Mouse (Mus musculus) inflammation-experienced regulatory T-cells, adult 6 months (primary cell): ENCODE measurements around the gene Gm21190. TPM values are rescaled to one million over a fixed set of nuclear protein-coding genes. Genes with fewer than 3 reads are reported as not detected.
"Not testable (repeated sequence)": the region's sequence is repeated elsewhere in the genome, so short reads cannot be mapped to it uniquely, and the experiment has no call there.

Experiments used
- ATAC-seq: one replicate; pipeline ENCODE4 v1.8.0; 2017
- polyA plus RNA-seq, 3 experiments: library from polyadenylated mRNA; unstranded; fragments of 100-300 nt; shearing (Covaris generic); gene quantifications; one replicate each; pipeline ENCODE4 v1.2.1; 2017

The Gm21190 gene
- not detected for polyA plus RNA-seq

DNA sequence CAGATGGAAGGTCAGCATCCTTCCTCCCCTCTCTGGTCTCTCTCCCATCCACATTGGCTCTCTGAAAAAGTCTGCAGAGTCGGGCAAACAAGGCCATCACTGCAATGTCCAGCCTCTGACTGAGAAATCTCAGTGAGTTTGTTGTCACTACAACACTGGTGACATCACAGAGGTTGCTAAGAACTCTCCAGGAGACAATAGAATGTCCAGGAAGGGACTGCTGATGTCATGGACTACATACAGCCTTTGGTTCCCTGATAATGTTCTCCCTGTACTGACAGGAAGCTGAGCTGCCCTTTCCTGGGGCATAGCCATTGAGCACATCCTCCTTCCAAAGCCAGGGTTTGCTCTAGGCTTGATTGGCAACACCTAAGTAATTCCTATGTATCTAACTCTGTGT is at the start of gene Gm21190:
TSS of gene Gm21190 (minus strand) at position 101 of the 400 bp plus-strand sequence.
- not testable (repeated sequence) for ATAC-seq

DNA sequence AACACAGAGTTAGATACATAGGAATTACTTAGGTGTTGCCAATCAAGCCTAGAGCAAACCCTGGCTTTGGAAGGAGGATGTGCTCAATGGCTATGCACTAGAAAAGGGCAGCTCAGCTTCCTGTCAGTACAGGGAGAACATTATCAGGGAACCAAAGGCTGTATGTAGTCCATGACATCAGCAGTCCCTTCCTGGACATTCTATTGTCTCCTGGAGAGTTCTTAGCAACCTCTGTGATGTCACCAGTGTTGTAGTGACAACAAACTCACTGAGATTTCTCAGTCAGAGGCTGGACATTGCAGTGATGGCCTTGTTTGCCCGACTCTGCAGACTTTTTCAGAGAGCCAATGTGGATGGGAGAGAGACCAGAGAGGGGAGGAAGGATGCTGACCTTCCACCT is 48.0 kb upstream of the Gm21190 start, which contains the start of gene Gm21083:
TSS of gene Gm21083 (plus strand) at position 301 of the 400 bp plus-strand sequence.
- not testable (repeated sequence) for ATAC-seq

DNA sequence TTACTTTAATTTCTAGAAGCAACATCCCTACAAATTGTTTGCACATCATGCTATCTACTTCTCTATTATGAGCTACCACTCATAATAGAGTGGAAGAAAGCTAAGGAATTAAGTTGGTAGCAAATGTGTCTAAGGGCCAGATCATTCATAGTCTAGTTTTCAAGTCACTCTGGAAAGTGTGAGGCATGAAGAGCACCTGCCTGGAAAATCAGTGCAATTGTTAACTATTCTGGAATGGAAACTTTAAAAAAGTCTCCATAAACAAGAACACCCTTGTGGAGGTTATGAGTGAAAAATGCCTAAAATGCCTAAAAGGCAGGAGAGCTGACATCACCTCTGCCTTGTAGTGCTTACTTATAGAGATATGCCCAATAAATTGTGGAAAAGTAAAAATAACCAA is 44.7 kb upstream of the Gm21190 start:
- not testable (repeated sequence) for ATAC-seq

DNA sequence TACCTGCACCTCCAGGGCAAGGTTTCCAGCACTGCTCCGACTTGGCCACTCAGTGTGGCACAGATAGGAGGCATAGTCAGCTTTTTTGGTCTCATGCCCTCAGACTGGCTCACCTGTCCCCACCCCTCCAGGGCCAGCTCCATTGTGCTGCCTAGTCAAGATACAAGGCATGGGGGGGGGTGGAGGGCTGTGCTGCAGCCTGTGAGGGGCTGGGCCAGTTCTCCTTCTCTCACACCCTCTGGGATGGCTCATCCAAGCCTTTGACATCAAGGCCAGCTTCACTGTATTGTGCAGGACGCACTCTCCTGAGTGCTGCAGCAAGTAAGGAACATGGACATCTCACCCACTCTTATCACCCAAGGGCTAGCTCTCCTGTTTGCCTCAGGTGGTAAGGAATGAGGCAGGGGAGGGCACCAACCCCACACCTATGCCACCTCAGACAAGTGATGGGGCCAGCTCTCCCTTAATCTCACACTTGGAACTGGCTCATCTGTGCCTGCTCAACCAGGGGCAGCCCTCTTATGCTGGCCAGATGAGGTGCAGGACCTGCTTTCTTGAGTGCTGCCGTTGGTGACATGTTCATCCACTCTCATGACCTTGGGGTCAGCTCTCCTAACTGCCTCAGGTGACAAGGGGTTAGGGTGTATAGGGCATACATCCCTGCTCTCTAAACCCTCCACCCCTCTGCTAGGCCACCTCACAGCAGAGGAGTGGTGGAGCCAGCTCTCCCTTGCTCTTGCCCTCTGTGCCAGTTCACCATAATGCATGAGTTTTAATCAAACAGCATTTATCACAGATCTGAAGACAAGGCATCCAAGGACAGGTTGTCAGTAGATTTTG is 32.6 kb upstream of the Gm21190 start:
- ATAC-seq: not testable (repeated sequence)

DNA sequence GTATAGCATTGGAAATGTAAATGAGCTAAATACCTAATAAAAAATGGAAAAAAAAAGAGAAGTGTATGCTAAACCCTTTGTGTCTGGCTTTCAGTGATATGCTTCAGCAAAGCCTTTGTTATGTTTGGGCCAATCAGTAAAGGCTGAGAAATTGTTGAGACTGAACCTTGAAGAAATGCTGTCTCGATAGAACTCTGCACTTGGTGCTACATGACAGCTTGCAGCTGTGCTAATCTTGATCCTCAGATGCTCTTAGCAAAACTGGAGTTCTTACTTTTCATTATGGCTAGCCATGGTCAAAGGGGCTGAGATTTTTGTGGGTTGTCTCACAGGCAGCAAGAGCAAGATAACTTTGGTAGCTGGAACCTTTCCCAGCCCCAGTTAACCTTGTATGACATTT is 29.6 kb upstream of the Gm21190 start:
- ATAC-seq: not testable (repeated sequence)

DNA sequence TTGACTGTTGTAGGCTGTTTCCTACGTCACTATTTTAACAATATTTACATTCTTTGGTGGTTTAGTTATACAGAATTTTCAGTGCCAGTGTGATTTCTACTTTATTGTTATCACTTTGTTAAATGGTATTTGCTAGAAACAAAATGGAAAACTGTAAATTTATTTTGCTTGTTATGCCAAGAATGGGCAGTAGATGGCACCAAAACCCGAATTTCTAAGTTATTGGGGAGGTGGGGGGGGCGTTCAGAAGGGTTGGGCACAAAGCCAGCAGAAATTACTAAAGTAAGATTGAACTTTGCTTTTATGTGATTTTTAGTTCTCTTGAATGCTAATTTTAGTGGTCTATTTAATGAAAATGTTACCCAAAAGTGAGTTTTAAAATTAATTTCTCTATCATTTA is 20.6 kb upstream of the Gm21190 start:
- not testable (repeated sequence) for ATAC-seq

DNA sequence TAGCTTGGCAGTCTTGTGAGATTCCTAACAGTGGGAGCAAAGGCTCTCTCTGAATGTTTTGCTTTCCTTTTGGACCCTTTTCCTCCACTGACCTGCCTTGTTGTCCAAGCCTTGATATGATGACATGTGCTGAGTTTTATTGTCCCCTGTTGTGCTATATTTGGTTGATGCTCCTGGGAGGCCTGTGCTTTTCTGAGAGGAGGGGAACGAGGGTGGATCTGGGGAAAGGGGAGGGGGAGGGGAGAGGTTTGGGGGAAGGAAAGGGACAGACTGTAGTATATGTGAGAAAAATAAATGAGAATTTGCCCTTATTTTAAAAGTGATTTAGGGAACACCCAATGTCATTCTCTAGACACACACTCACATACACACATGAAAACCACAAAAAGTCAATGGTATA is 20.1 kb upstream of the Gm21190 start:
- ATAC-seq: not testable (repeated sequence)

DNA sequence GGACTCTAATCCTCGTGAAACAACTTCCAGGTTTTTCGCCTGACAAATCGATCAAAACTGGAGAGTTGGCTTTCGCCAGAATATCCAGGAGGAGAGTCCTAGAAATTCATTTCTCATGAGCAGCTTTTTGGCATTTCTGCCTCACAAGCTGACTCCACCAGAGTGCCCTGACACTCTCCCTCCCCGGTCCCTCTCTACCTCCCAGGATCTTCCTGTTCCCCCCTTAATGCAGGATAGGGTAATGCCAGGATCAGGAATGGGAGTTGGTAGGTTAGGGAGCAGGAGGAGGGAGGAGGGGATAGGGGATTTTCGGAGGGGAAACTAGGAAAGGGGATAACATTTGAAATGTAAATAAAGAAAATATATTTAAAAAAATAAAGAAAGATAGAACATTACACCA is 19.6 kb upstream of the Gm21190 start:
- ATAC-seq: not testable (repeated sequence)

DNA sequence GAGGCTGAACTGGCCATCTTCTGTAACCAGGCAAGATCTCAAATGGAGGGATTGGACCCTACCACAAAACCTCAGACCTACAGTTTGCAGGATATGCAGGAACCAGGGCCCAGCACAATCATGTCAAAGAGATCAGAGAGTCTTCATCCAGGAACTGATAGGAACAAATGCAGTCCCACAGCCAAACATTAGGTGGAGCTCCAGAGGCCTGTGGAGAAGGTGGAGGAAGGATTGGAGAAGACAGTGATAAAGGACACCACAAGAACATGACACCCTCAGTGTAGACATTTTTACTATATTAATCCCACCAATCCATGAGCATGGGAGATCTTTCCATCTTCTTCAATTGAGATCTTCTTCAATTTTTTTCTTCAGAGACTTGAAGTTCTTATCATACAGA is 6.6 kb downstream of the Gm21190 start:
- ATAC-seq: not testable (repeated sequence)

DNA sequence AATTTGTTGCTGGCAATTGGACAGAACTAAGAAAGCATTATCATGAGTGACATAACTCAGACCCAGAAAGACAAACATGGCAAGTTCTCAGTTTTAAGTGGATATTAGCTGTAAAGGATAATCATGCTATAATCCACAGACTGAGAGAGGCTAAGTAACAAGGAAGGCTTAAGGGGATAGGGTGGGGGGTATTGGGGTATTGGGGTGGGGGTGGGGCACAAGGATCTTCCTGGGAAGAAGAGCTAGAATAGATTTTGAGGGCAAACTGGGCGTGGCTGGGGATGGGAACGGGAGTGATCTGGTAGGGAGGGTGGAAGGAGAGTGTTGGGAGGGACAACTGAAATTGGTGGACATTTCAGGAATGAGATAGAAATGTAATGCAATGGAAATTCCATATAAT is 7.0 kb downstream of the Gm21190 start:
- ATAC-seq: not testable (repeated sequence)

DNA sequence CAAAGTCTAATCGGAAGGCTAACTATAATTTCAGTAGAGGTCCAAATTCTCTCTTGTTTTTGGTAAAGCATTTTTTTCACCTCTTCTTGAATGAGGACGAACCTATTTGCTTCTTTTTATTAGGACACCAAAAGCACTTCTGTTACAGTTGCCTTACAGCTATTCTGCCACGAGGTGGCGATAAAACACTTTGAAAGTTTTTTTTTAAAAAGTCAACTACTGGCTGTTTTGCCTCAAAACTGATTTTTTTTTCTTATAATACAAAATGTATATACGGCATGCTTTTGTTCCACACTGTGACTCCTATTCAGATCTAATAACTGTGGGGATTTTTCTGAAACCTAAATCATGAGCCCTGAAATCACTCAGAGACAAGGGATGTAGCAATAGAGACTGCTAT is 8.6 kb downstream of the Gm21190 start:
- ATAC-seq: not testable (repeated sequence)

DNA sequence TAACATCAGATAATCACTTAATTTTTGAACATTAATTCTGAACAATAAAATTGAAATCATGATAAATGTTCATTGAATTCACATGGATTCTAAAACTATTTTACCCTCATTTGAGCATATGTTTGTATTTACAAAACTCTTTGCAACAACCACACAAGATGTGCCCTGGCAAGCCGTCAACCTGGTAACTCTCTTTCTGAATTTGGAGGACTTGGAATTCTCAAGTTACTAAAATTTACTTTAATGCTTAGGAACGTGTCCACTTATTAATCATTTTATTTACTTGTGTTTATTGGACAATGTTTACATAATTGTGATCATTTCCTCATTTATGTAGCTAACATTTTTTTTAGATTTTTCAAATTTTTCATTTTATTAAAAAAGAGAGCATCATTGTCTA is 11.9 kb downstream of the Gm21190 start:
- not testable (repeated sequence) for ATAC-seq

DNA sequence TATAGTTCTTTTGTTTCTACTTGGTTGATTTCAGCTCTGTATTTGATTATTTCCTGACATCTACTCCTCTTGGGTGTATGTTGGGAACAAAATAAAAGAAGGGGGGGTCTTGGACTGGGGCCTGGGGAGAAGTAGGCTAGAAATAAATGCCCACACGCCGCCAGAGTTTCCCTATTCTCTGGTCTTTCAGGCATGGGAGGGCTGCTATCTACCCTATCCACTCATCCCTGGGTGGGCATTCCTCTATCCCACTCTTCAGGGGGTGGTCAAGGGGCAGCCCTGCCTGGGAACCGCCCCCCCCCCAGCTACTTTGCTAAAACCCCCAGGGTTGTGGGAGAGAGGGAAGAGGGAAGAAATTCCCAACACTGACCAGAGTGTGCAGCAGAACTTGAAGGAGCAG is 16.8 kb downstream of the Gm21190 start:
- not testable (repeated sequence) for ATAC-seq

DNA sequence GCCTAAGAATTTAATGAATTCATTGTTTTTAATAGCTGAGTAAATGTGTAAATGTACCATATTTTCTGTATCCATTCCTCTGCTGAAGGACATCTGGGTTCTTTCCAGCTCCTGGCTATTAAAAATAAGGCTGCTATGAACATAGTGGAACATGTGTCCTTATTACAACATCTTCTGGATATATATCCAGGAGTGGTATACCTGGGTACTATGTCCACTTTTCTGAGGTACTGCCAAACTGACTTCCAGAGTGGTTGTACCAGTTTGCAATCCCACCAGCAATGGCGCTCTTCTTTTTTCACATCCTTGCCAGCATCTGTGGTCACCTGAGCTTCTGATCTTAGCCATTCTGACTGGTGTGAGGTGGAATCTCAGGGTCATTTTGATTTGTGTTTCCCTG is 19.1 kb downstream of the Gm21190 start:
- not testable (repeated sequence) for ATAC-seq

DNA sequence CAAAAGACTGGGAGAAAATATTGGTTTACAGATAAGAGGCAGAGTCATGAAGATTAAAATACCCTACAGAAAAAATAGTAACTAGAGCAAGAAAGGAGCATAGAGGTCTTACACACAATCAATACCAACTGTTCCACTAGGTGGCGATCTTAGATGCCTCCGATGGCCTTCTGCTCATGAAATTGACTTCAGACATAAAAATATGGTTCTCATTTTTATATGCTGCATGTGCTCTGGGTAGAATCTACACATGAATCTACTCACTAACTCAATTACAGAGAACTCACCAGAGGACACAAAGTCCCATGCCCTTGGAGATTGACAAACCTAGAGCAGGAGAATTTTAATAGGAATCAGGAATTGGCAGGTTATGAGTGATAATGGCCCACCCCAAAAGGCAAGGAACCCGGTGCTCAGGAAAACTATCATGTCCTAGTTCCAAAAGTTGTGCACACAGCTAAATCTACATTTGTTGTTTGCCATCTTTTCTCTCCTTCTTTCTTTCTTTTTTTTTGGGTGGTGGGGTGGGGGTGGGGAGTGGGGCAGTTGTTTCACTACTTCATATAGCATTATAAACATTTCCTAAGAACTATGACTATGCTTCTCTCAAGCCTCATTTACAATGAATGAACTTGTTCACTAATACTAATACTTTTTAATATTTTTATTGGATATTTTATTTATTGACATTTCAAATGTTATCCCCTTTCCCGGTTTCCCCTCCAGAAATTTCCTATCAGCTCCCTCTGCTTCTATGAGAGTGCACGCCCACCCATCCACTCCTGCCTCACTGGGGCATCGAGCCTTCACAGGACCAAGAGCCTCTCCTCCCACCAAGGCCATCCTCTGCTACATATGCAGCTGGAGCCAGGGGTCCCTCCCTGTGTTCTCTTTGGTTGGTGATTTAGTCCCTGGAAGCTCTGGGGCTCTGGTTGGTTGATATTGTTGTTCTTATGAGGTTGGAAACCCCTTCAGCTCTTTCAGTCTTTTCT is 20.3 kb downstream of the Gm21190 start:
- not testable (repeated sequence) for ATAC-seq

DNA sequence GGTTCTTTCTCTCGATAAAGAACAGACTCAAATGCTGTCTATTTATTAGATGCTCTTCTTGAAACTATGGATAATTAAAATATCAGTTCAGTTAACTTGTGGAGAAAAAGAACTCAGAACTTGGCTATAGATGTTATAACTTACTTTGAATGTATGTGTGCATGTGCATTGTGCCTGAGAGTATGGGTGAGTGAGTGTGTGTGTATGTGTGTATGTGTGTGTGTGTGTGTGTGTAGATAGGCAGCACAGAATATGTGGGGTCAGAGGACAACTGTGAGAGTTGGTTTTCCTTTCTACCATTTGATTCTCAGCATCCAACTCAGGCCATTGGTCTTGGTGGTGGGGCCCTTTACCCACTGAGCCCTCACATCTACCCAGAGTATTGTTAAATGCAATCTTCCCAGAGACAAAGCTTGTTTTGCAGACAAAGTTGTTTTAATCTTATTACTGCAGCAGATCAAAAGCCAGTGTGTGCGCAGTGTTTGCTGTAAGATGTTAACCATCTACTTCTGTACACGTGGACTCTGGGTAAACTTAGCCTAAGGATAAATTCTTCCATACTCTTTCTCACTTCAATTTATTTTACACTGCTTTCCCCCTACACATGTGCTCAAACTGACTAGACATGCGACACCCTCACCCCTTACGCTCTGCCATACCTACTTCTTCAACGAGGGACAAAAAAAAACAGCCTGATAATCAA is 21.1 kb downstream of the Gm21190 start:
- not testable (repeated sequence) for ATAC-seq

DNA sequence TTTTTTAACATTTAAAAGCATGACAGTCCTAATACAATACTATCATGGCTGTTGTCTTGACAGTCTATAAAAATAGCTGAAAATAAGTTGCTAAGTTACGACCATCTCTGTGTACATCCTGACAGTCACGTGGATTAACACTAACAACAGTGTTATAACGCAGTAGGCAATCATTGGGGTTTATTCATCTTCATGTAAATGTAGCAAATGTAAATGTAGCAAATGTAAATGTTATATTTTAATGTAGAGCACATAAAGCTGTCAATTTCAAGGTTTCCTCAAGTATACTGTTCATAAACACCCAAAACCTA is 21.8 kb downstream of the Gm21190 start:
- no peak for ATAC-seq

DNA sequence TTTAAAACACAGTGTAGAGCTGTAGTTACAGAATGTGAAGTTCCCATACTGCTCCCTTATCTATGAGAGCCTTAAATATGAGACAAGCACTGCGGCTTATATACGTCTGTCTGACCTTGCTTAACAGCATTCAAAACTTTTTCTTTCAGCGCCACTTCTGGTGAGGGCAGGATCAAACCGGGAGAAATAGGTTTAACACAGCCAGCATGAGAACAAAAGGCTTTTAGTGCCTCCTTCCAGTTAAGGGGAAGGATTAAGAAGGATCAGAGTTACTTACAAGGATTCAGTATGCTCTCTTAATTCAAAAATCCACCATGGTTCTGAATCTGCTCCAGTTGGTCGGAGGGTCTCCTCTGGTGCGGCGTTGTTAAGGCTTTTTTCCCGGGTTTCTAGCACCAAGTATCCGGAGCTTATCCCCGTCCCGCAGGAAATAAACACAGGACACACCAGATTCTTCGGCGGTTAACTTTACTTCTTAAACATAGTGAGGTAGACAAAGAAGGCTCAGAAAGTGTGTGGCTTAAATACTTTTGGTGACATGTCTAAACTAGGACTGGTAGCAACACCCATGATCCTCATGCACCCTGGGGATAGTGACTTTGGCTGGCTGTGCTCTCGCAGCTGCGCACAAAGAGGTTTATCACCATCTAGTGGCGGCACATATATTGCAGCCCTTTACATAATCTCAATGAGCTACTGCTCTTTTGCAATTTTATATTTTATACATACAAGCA is 22.3 kb downstream of the Gm21190 start:
- peak; percentile 58 for ATAC-seq

DNA sequence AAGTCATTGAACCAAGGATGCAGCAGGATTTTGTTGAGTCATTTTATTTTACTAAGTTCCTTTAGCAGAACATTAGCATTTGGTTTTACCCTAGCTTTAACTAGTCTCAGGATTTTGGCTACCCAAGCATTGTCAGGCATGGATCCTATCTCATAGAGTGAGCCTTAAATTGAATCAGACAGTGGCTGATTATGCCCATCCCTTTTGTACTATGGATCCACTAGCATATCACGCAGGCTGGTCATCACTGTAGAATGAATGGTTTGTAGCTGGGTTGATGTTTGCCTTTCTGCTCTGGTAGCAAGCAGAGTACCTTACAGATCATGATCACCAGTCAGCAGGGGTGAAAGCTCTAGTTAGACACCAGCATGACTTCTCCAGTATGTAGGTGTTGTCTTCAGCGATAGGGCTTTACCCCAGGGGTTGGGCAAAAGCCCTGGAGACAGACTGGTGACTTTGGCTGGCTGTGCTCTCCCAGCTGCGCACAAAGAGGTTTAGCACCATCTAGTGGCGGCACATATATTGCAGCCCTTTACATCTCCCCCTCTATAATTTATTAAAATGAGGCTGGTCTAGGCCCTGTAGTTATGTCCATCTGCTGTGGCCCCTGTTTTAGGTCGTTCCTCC is 30.1 kb downstream of the Gm21190 start:
- ATAC-seq: not testable (repeated sequence)

DNA sequence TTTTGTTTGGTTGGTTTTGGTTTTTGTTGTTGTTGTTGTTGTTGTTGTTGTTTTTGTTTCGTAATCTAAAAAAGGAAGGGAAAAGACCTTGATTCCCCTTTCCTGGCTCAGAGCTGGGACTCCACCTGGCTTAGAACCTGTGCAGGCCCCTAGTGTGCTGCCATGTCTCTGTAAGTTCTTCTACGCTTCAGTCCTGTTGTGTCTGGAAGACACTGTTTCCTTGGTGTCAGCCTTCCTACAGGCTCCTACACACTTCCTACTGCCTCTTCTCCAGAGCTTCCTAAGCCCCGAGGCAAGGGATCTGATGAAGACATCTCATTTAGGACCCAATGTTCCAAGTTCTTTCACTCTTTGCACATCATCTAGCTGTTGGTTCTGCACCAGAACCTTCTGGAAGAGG is 30.7 kb downstream of the Gm21190 start:
- ATAC-seq: not testable (repeated sequence)

DNA sequence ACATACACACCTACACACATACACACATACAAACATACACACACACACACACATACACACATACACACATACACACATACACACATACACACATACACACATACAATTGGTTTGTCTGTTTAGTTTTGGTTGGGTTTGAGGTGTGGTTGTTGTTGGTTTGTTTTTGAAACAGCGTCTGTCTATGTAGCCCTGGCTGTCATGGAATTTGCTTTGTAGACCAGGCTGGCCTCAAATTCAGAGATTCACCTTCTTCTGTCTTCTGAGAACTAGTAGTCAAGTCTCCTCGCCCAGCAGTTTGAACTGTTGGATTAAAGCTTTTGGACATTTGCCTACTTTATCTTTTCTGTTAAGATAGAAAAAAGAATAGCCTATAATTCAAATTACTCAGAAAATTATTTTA is 38.1 kb downstream of the Gm21190 start:
- ATAC-seq: not testable (repeated sequence)
